8 mouse cellular contexts compared by ENCODE assay signal in the genomic region with DNA sequence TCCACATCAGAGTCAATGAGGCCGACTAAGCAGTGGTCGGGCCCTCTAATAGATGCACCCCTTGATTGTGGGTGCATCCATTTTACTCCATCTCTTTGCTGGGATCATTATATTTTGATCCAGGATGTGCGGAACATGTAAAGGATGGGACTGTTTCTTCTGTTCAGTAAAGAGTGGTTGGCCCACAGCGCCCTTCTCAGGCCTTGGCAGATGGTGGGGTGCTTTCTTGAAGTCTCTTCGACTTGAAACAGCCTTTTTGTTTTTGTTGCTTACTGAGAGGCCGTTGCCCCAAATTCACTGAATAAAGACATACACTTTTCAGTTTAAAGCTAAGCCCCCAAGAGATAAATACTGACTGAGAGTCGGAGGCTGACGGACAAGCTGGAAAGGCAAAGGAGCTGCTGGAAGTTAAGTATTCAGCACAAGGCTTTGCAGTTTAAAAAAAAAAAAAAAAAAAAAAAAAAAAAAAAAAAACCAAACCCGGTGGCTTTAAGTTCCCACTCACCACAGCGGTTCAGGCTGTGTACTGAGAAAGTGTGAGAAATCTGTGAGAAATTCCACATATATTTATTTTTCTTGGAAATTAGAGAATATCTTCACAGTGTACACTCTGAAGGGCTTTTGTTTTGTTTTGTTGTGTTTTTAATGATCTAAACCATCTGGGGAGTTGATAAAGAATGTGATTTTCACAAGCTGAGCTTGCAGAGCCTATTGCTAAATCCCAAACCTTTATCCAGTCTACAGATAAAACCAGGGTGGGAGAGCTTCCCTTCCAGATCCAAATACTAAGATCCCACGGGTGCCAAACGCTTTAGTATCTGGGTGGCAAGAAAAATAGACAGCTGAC.
DNase-seq lines count a peak whose midpoint lies in the region; ATAC-seq lines count a peak whose summit lies in the region.

No protein-coding gene starts in this region.

- peak; percentile 4 for DNase-seq in embryo, embryonic 10 days (ENCODE audit: low spot score)
- no peak for DNase-seq in embryo, embryonic 9.5 days (ENCODE audit: extremely low spot score)
- peak; percentile 42 for DNase-seq in Muller cell, postnatal 12 days (ENCODE audit: inconsistent ontology term)
- DNase-seq in frontal cortex, postnatal 10 days (ENCODE audit: low spot score in 2 of 2): peak; percentile 6 to 19
- DNase-seq in lung, postnatal 25 days (ENCODE audit: low spot score): peak; percentile 23
- DNase-seq in liver: no peak
- no peak for DNase-seq in kidney, postnatal 36 days

- ATAC-seq in activated CD4-positive, CD25-positive, alpha-beta regulatory T cell, adult 4 months: no peak

Comparison
In these comparisons a context has a peak if more than half of its experiments do, and no peak if none do; other contexts are left out.
1. DNase-seq: peak in embryo, embryonic 10 days (single experiment), Muller cell, postnatal 12 days (single experiment), frontal cortex, postnatal 10 days (2 of 2) and lung, postnatal 25 days (single experiment); none in embryo, embryonic 9.5 days (single experiment), liver (single experiment) and kidney, postnatal 36 days (0 of 2).